Comparison of ENCODE assay signal across 26 mouse cellular contexts in the genomic region with DNA sequence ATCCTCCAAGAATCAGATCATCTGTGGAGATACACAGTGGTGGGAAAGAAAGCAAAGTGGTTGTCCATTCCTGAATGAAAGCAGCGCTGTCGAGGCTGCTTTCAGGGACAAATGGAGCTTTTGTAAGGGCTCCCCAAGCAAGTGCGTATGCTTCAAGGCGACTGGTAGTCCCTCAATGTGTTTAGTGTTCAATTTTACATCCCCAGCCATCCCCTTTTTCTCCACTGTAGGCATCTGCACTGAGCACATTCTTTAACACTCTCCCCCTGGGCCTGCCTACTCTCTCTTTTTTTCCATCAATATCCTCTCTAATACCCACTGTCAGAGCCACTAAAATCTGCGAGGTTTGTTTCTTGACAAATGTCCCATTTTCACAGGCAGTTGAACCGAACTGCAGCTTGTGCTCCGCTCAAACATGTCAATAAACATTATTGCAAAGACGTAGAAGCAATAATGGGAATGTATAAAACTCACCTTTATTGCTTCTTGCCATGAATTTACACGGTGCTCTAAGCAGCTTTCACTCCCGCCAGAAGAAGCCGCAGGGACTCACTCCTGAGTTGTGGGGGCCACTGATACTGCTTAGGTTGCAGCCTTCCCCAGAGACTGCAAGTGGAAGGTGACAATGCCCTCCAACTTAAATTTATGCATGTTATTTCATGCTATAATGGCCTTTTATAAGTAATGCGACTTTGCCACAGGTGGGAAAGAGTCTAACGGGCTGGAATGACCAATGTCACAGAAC.
A peak's percentile ranks its signal among the peaks of the same experiment; 100 is the strongest.
DNase-seq lines count a peak whose midpoint lies in the region; ATAC-seq lines count a peak whose summit lies in the region.
"Had no signal": no experiment of that assay in that cellular context is flagged by ENCODE, and none has a peak within 500 bp of the region (broad histone marks: within the 10 kb centered on the region; RNA-seq: fewer than 3 reads in every experiment).

No protein-coding gene starts in this region.

- H3K4me1 ChIP-seq in hindbrain, embryonic 15.5 days (replicated peaks): peaks cover 18% of the 10 kb centered on the region
- no peaks in the 10 kb centered on the region for H3K4me1 ChIP-seq in hindbrain, embryonic 11.5 days (replicated peaks; ENCODE audit: control insufficient read depth, insufficient read depth, low read length)
- H3K4me1 ChIP-seq: forebrain, embryonic 10.5 days; heart, embryonic 10.5 days; intestine, embryonic 15.5 days; limb, embryonic 12.5 days; liver, embryonic 12.5 days had no signal

- no peak overlapping the region for H3K4me3 ChIP-seq in hindbrain, embryonic 15.5 days
- H3K4me3 ChIP-seq in hindbrain, embryonic 11.5 days (ENCODE audit: low read depth, low read length): no peak overlapping the region
- H3K4me3 ChIP-seq: forebrain, embryonic 10.5 days; heart, embryonic 10.5 days; intestine, embryonic 15.5 days; limb, embryonic 12.5 days; liver, embryonic 12.5 days; midbrain, embryonic 12.5 days; myocyte had no signal

- DNase-seq in hindbrain, embryonic 11.5 days (ENCODE audit: low spot score): no peak
- peak; percentile 11 to 16 for DNase-seq in left cerebral cortex, postnatal 25 days (ENCODE audit: low spot score in 2 of 2)
- DNase-seq in left cerebral cortex, adult 18-20 months (ENCODE audit: low spot score in 2 of 2): no peak
- DNase-seq in right cerebral cortex, postnatal 10 days (ENCODE audit: low spot score in 2 of 2): peak; percentile 29 to 52
- no peak for DNase-seq in right cerebral cortex, postnatal 36 days (ENCODE audit: low spot score in 2 of 2)
- no peak for DNase-seq in adrenal gland, adult 2 months
- DNase-seq: B cell, adult 2 months; cerebellum, adult 18-20 months; gastrocnemius, postnatal 10 days; heart, postnatal 4 days; kidney, adult 8-10 months; kidney, postnatal 14 days; lung, adult 18-20 months; lung, postnatal 10 days; right cerebral cortex, postnatal 14 days had no signal

- no peaks in the 10 kb centered on the region for H3K36me3 ChIP-seq in hindbrain, embryonic 15.5 days
- H3K36me3 ChIP-seq in hindbrain, embryonic 11.5 days (ENCODE audit: control insufficient read depth, insufficient read depth, low read length): no peaks in the 10 kb centered on the region
- H3K36me3 ChIP-seq: forebrain, embryonic 10.5 days; G1E; heart, embryonic 10.5 days; intestine, embryonic 15.5 days; limb, embryonic 12.5 days; liver, embryonic 12.5 days; midbrain, embryonic 12.5 days had no signal

- no peak overlapping the region for H3K27ac ChIP-seq in hindbrain, embryonic 15.5 days (replicated peaks)
- H3K27ac ChIP-seq in hindbrain, embryonic 11.5 days (ENCODE audit: low read depth, low read length): no peak overlapping the region
- H3K27ac ChIP-seq: forebrain, embryonic 10.5 days; heart, embryonic 10.5 days; intestine, embryonic 15.5 days; limb, embryonic 12.5 days; liver, embryonic 12.5 days; midbrain, embryonic 12.5 days had no signal

- H3K4me2 ChIP-seq in hindbrain, embryonic 15.5 days: no peak overlapping the region
- no peak overlapping the region for H3K4me2 ChIP-seq in hindbrain, embryonic 11.5 days (replicated peaks; ENCODE audit: low read depth, low read length)
- H3K4me2 ChIP-seq: intestine, embryonic 15.5 days; limb, embryonic 12.5 days; liver, embryonic 12.5 days; midbrain, embryonic 12.5 days had no signal

- WGBS in hindbrain, embryonic 15.5 days: 63% methylated on average over 13 of the region's 13 CpGs
- 76% methylated on average over 13 of the region's 13 CpGs for WGBS in hindbrain, embryonic 11.5 days

- H3K9ac ChIP-seq in hindbrain, embryonic 15.5 days: no peak overlapping the region
- H3K9ac ChIP-seq in hindbrain, embryonic 11.5 days (ENCODE audit: low read depth, low read length): no peak overlapping the region
- H3K9ac ChIP-seq: intestine, embryonic 15.5 days; limb, embryonic 12.5 days; liver, embryonic 12.5 days; midbrain, embryonic 12.5 days had no signal

- no peaks in the 10 kb centered on the region for H3K9me3 ChIP-seq in hindbrain, embryonic 15.5 days
- H3K9me3 ChIP-seq in hindbrain, embryonic 11.5 days (ENCODE audit: control insufficient read depth, low read length): no peaks in the 10 kb centered on the region
- H3K9me3 ChIP-seq: forebrain, embryonic 10.5 days; heart, embryonic 10.5 days; intestine, embryonic 15.5 days; limb, embryonic 12.5 days; liver, embryonic 12.5 days; midbrain, embryonic 12.5 days had no signal

- ATAC-seq in hindbrain, embryonic 15.5 days (ENCODE audit: low FRiP score, low read depth): peak; percentile 61; the same call in 1 of the 2 replicates
- ATAC-seq in hindbrain, embryonic 11.5 days (ENCODE audit: low FRiP score): no peak
- ATAC-seq: intestine, embryonic 15.5 days; liver, embryonic 12.5 days; Patski had no signal

- H3K27me3 ChIP-seq in hindbrain, embryonic 15.5 days: no peaks in the 10 kb centered on the region
- H3K27me3 ChIP-seq in hindbrain, embryonic 11.5 days (ENCODE audit: control insufficient read depth, insufficient read depth, low read length): no peaks in the 10 kb centered on the region
- H3K27me3 ChIP-seq: CH12.LX; intestine, embryonic 15.5 days; limb, embryonic 12.5 days; liver, embryonic 12.5 days; midbrain, embryonic 12.5 days; Patski had no signal

- intact Hi-C loops in left cerebral cortex, postnatal 25 days (cut with DNase I): no loop called here

Comparison
In these comparisons a context has a peak if more than half of its experiments do, and no peak if none do; other contexts are left out.
1. DNase-seq: peak in left cerebral cortex, postnatal 25 days (2 of 2) and right cerebral cortex, postnatal 10 days (2 of 2); none in hindbrain, embryonic 11.5 days (single experiment), left cerebral cortex, adult 18-20 months (0 of 2), right cerebral cortex, postnatal 36 days (0 of 2) and adrenal gland, adult 2 months (single experiment).